Mouse (Mus musculus): ENCODE results near the gene Zfp141. TPM values are rescaled to one million over a fixed set of nuclear protein-coding genes. Genes with fewer than 3 reads are reported as not detected.

Zfp141 gene
- 10 to 100 TPM; 26.2 to 35.3 (median 28.8) TPM for polyA plus RNA-seq (2017; shearing (Covaris generic))

GRCm38 (mm10) chr7:42505588-42505987, at the start of gene Zfp141:
Gene Zfp141 (minus strand): TSS chr7:42505740.
- ATAC-seq: peak; percentile 94

- no peak for ATAC-seq
Measured at GRCm38 (mm10) chr7:42551766-42552165, 46.2 kb upstream of the Zfp141 start.

- ATAC-seq: peak; percentile 39
Measured at GRCm38 (mm10) chr7:42505186-42505585, 354 bp downstream of the Zfp141 start.

GRCm38 (mm10) chr7:42498248-42498647, 7.3 kb downstream of the Zfp141 start:
- no peak for ATAC-seq

- ATAC-seq: no peak
Measured at GRCm38 (mm10) chr7:42497356-42497755, 8.2 kb downstream of the Zfp141 start.

GRCm38 (mm10) chr7:42496202-42496601, 9.3 kb downstream of the Zfp141 start:
- ATAC-seq: peak; percentile 27

- peak; percentile 71 for ATAC-seq
Measured at GRCm38 (mm10) chr7:42490859-42491258, 14.7 kb downstream of the Zfp141 start.

- ATAC-seq: peak; percentile 12
Measured at GRCm38 (mm10) chr7:42490358-42490757, 15.2 kb downstream of the Zfp141 start.

GRCm38 (mm10) chr7:42454640-42455039, 50.9 kb downstream of the Zfp141 start:
- ATAC-seq: no peak

- peak; percentile 54 for ATAC-seq
Measured at GRCm38 (mm10) chr7:42450618-42451017, 54.9 kb downstream of the Zfp141 start.

- ATAC-seq: no peak
Measured at GRCm38 (mm10) chr7:42447850-42448249, 57.7 kb downstream of the Zfp141 start, which contains the start of gene 4933421I07Rik. Gene 4933421I07Rik (minus strand): TSS chr7:42448120.

GRCm38 (mm10) chr7:42447352-42447751, 58.2 kb downstream of the Zfp141 start:
- ATAC-seq: no peak

Other genes with a start within 250 kb of the Zfp141 start
- gene Vmn2r61, start 245.7 kb downstream of the Zfp141 start, polyA plus RNA-seq (2017; shearing (Covaris generic)): not detected
- not detected for gene 4933421I07Rik, start 57.6 kb downstream of the Zfp141 start, polyA plus RNA-seq (2017; shearing (Covaris generic))
- not detected for gene Gm21028, start 72.8 kb upstream of the Zfp141 start, polyA plus RNA-seq (2017; shearing (Covaris generic))
- gene Zfp977, start 86.8 kb upstream of the Zfp141 start, polyA plus RNA-seq (2017; shearing (Covaris generic)): not detected
- gene Zfp976, start 136.8 kb upstream of the Zfp141 start, polyA plus RNA-seq (2017; shearing (Covaris generic)): 1 to 10 TPM in 2 of 3 experiments, under 1 TPM in 1; 0.75 to 1.5 (median 1.4) TPM
- 1 to 10 TPM; 1.8 to 4.9 (median 3.2) TPM for gene Zfp975, start 187.0 kb upstream of the Zfp141 start, polyA plus RNA-seq (2017; shearing (Covaris generic))
- not detected for gene Gm17067, start 221.3 kb upstream of the Zfp141 start, polyA plus RNA-seq (2017; shearing (Covaris generic))